Mouse (Mus musculus) hindbrain, postnatal 0 days (tissue): ENCODE measurements around the gene Gm49380. TPM values are rescaled to one million over a fixed set of nuclear protein-coding genes. Genes with fewer than 3 reads are reported as not detected.

ENCODE experiments used
- ATAC-seq: fragments of 200-750 bp; cut with Nextera tagmentation; 2 replicates; pipeline ENCODE4 v1.8.0; 2017; ENCODE audit warnings: mild to moderate bottlenecking, moderate TSS enrichment, moderate library complexity
- DNase-seq: peaks from one replicate; pipeline ENCODE4 v3.0.0-alpha.2; 2015; ENCODE audit warnings: low spot score
- H3K27ac ChIP-seq: fragments of 300-500 bp; sonication (generic); 2 replicates; pipeline ENCODE4 v1.5.1; 2014; ENCODE audit warnings: mild to moderate bottlenecking
- H3K27me3 ChIP-seq: fragments of 300-500 bp; sonication (generic); 2 replicates; pipeline ENCODE4 v1.6.1; 2014; ENCODE audit warnings: low read length, mixed read lengths; ENCODE audit not compliant: insufficient read depth
- H3K36me3 ChIP-seq: fragments of 300-500 bp; sonication (generic); 2 replicates; pipeline ENCODE4 v1.6.1; 2014; ENCODE audit warnings: low read length, mixed read lengths; ENCODE audit not compliant: insufficient read depth
- H3K4me1 ChIP-seq: fragments of 300-500 bp; sonication (generic); 2 replicates; pipeline ENCODE4 v1.6.1; 2014; ENCODE audit warnings: antibody characterized with exemption, low read length, mixed read lengths; ENCODE audit not compliant: insufficient read depth
- H3K4me2 ChIP-seq: fragments of 300-500 bp; sonication (generic); 2 replicates; pipeline ENCODE4 v1.6.1; 2014; ENCODE audit warnings: low read depth, mild to moderate bottlenecking, low read length, moderate library complexity, mixed read lengths
- H3K4me3 ChIP-seq: fragments of 300-500 bp; sonication (generic); 2 replicates; pipeline ENCODE4 v1.5.1; 2014; ENCODE audit warnings: low read length
- H3K9ac ChIP-seq: fragments of 300-500 bp; sonication (generic); replicated peaks from 2 replicates; pipeline ENCODE4 v1.6.1; 2014; ENCODE audit warnings: mild to moderate bottlenecking, low read length, moderate library complexity, mixed read lengths
- H3K9me3 ChIP-seq: fragments of 300-500 bp; sonication (generic); 2 replicates; pipeline ENCODE4 v1.6.1; 2016; ENCODE audit warnings: low read length, mixed read lengths
- CTCF ChIP-seq: IDR thresholded peaks from 2 replicates; pipeline ENCODE4 v1.5.1; 2016; ENCODE audit warnings: antibody characterized with exemption, control low read depth, low read depth
- WGBS: fragments of 180-500 bp; shearing (Covaris S2); extraction: QIAGEN DNeasy Blood & Tissue Kit; methylation state at CpG from one replicate; pipeline ENCODE4 v1.1.7; 2014; 5-methylcytosine and 5-hydroxymethylcytosine counted together
- polyA plus RNA-seq: library from polyadenylated mRNA; unstranded; fragments of >200 nt; fragmentation: Nextera tagmentation; extraction: Ambion mirVana; gene quantifications from 2 replicates; pipeline ENCODE4 v1.2.1, GENCODE M21; 2015
- total RNA-seq: library from RNA; depleted of rRNA; stranded (reverse); fragments of >200 nt; gene quantifications from 2 replicates; pipeline ENCODE4 v1.2.3, GENCODE M21; 2014

The Gm49380 gene
- total and polyA plus RNA-seq, 2 experiments from 2014 or later: not detected

GRCm38 (mm10) chr9:44066785-44067225 lies 46.5 kb downstream of the Gm49380 start, which contains the start of gene Usp2:
TSS of gene Usp2 (plus strand) at chr9:44067021.
- peak; percentile 99 for ATAC-seq
- H3K4me1 ChIP-seq: no peaks in the 10 kb centered on the region
- H3K27ac ChIP-seq: peak within 1 kb of the TSS; percentile 58; the same call in 1 of the 2 replicates
- no peaks in the 10 kb centered on the region for H3K27me3 ChIP-seq
- peak; percentile 79 for TF ChIP-seq CTCF
- H3K4me2 ChIP-seq: peak within 1 kb of the TSS; percentile 91
- H3K4me3 ChIP-seq: peak within 1 kb of the TSS; percentile 58
- peak within 1 kb of the TSS; percentile 61 for H3K9ac ChIP-seq
- WGBS: 0% methylated on average over 38 of the region's 38 CpGs
- H3K9me3 ChIP-seq: no peaks in the 10 kb centered on the region
- peak; percentile 99 for DNase-seq
- H3K36me3 ChIP-seq: no peaks in the 10 kb centered on the region

DNA sequence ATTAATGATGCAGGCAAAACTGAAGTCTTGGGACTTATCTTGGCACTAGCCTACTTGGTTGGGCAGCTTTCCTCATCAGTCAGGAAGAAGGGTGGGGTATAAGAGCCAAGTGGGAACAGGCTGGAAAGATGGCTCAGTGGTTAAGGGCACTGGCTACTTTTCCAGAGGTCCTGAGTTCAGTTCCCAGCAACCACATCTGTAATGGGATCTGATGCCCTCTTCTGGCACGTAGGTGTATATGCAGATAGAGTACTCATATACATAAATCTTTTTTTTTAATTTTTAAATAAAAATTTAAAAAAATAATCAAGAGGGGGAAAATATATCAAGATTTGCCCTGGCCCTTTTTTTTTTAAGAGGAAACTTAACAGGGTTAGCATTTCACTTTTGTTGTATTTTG lies 48.1 kb downstream of the Gm49380 start:
- ATAC-seq (no peak), DNase-seq (no peak)
- Histone ChIP-seq H3K36me3 (no peaks in the 10 kb centered on the region), H3K4me1 (no peaks in the 10 kb centered on the region), H3K4me3 (no peak overlapping the region), H3K27me3 (no peaks in the 10 kb centered on the region), H3K4me2 (no peak overlapping the region), H3K9ac (no peak overlapping the region), H3K27ac (no peak overlapping the region), H3K9me3 (no peaks in the 10 kb centered on the region)
- 51% methylated on average over 1 of the region's 1 CpGs for WGBS
- TF ChIP-seq CTCF: peak; percentile 2; the same call in 1 of the 2 replicates

DNA sequence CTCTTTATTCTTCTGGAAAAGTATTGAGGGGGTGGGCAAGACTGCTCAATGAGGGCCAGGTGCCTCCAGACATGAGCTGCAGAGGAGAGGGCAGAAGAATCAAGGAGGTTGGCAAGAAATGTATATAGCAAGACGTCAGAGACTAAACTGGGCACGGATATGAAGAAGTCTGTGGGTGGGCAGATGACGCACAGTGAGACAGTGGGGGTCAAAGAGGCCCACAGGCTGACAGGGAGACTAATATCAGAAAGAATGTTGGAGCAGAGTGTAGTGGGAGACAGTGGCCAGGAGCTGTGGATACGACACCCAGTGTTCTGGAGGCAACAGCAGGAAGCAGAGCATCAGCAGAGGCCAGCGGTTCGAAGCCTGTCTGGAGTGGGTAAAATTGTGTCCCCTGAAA lies 54.7 kb downstream of the Gm49380 start:
- Histone ChIP-seq H3K4me1 (no peaks in the 10 kb centered on the region), H3K27me3 (no peaks in the 10 kb centered on the region), H3K4me3 (no peak overlapping the region), H3K4me2 (no peak overlapping the region), H3K27ac (no peak overlapping the region), H3K9ac (no peak overlapping the region), H3K36me3 (no peaks in the 10 kb centered on the region), H3K9me3 (no peaks in the 10 kb centered on the region)
- ATAC-seq: no peak
- no peak for DNase-seq
- no peak for TF ChIP-seq CTCF
- WGBS: 75% methylated on average over 6 of the region's 6 CpGs

DNA sequence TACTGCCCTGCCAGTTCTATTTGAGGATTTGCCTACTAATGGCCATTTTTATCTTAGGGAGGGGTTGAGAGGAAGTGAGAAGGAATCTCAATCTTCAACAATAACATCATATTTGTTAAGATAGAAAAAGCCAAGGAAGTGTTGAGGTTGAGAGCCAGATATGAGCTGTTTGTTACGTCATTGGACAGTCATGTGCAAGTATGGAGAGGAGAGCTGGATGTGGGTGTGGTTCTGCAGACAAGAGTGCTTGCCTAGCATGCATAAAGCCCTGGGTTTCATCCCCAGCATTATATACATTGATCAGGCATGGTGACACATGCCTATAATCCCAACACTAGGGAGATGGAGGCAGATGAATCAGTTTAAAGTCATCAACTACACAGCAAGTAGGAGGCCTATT lies 59.4 kb downstream of the Gm49380 start:
- no peaks in the 10 kb centered on the region for H3K4me1 ChIP-seq
- H3K9me3 ChIP-seq: no peaks in the 10 kb centered on the region
- DNase-seq (no peak), ATAC-seq (no peak)
- H3K36me3 ChIP-seq: no peaks in the 10 kb centered on the region
- no peak overlapping the region for H3K4me2 ChIP-seq
- no peaks in the 10 kb centered on the region for H3K27me3 ChIP-seq
- H3K4me3 ChIP-seq: no peak overlapping the region
- H3K9ac ChIP-seq: no peak overlapping the region
- no peak overlapping the region for H3K27ac ChIP-seq
- no peak for TF ChIP-seq CTCF
- 78% methylated on average over 1 of the region's 1 CpGs for WGBS

DNA sequence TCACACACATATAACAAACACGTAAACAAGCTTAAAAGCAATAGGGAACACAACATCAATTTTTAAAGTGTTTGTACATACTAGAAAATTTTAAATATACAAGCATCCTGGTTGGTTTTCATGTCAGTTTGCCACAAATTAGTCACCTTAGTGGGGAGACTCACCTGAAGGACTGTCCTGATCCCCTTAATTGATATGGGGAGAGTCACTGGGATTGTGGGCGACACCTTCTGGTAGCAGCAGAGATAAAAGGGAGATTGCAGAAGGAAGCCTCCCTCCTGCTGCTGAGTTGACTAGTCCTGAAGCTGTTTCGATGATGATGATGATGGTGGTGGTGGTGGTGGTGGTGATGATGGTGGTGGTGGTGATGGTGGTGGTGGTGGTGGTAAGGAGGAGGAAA lies 60.4 kb downstream of the Gm49380 start:
- DNase-seq: no peak
- Histone ChIP-seq H3K4me1 (no peaks in the 10 kb centered on the region), H3K4me2 (no peak overlapping the region), H3K9me3 (no peaks in the 10 kb centered on the region), H3K4me3 (no peak overlapping the region), H3K27me3 (no peaks in the 10 kb centered on the region), H3K36me3 (no peaks in the 10 kb centered on the region), H3K27ac (no peak overlapping the region), H3K9ac (no peak overlapping the region)
- ATAC-seq: no peak
- WGBS: 63% methylated on average over 3 of the region's 3 CpGs
- TF ChIP-seq CTCF: peak; percentile 27

DNA sequence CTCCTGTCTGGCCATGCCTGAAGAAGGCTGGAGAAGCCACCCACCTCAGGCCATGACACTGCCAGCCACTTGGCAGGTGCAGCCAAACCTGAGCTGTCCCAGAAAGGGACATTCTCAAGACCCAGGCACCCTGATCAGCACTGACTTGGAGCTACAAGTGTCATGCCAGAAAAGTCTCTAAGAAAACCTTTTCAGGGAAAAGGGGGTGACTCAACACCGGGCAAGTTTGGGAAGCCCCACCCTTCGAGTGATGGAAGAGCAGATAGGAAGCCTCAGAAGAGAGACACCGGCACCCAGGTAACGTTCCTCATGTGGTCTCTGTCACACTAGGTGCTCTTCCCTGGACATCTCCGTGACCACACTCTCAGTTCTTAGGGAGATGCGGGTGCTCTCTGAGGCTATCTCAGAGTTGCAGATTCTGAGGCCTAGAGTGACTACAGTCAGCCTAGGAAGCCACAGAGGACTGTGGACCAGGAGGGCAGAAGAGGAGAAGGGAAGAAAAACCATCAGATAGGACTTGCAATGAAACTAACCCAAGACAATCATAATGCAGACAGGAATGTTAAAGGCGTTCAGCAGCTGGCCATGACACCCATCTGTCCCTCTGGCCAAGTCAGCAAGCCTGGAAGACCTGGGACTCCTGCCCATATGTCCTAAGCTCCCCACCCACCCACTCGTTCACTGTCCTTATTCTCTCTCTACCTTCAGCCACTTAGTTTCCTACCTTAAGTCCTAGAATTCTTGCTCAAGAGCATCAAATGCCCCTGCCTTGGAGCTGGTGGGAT lies 63.7 kb downstream of the Gm49380 start:
- Histone ChIP-seq H3K4me2 (no peak overlapping the region), H3K9ac (no peak overlapping the region), H3K4me1 (no peaks in the 10 kb centered on the region), H3K27ac (no peak overlapping the region), H3K36me3 (no peaks in the 10 kb centered on the region), H3K27me3 (peaks cover 4% of the 10 kb centered on the region; the same call in 1 of the 2 replicates), H3K9me3 (no peaks in the 10 kb centered on the region), H3K4me3 (no peak overlapping the region)
- ATAC-seq: peak; percentile 21; the same call in 1 of the 2 replicates
- WGBS: 89% methylated on average over 8 of the region's 8 CpGs
- no peak for TF ChIP-seq CTCF
- no peak for DNase-seq
